Mouse (Mus musculus) lung, postnatal 0 days (tissue): ENCODE measurements around the gene Cflar.

ENCODE experiments used
- CTCF ChIP-seq: IDR thresholded peaks from 2 replicates; pipeline ENCODE4 v1.5.1; 2016; ENCODE audit warnings: antibody characterized with exemption, mild to moderate bottlenecking
- EP300 ChIP-seq: IDR thresholded peaks from 2 replicates; pipeline ENCODE4 v1.6.1; 2016; ENCODE audit warnings: antibody characterized with exemption, mild to moderate bottlenecking, control low read depth

DNA sequence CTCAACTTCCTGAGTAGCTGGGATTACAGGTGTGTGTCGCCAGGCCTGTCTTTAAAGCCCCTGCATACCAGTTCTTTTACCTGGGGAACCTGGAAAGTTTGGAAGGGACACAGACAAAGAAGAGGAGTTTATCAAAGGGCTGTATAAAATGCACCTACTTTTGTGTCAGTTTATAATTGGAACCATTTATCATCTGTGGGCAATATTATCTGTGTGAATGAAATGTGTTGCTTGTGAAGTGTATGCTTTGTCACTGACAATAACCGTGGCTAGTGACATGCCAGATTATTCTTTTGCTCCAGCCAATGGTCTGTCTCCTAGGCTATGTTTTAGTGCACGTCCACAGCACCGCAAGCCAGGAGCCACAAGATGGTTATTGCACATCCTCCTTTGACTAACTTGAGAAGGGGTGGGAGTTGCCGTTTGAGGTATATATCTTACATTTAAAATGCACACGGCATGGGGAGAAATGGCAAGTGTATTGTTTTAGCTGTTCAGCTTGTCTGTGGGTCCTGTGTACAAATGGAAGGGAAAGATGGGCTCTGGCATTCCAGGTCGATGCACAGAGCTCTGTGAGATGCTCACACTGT, 8.1 kb downstream of the Cflar start:
- TF ChIP-seq CTCF (no peak), EP300 (no peak)
